Mouse (Mus musculus) CH12.LX (cell line): ENCODE data around the gene Golgb1. TPM values are rescaled to one million over a fixed set of nuclear protein-coding genes. Genes with fewer than 3 reads are reported as not detected.

Experiments used
- DNase-seq: peaks from one replicate; pipeline ENCODE4 v3.0.0-alpha.2; 2013; ENCODE audit errors: extremely low read depth
- H3K27ac ChIP-seq: 2 replicates; pipeline ENCODE4 v1.5.1; 2012; ENCODE audit warnings: low read depth, mild to moderate bottlenecking, control low read depth, moderate library complexity; ENCODE audit not compliant: insufficient read depth
- H3K27me3 ChIP-seq: replicated peaks from 2 replicates; pipeline ENCODE3; 2012; ENCODE audit warnings: inconsistent platforms
- H3K36me3 ChIP-seq, 2 experiments: replicated peaks in 1 of 2; 2 replicates each; pipeline versions ENCODE3 to v1.6.1; 2012; ENCODE audit warnings: inconsistent platforms in 1 of 2, low read length in 1 of 2, mild to moderate bottlenecking in 1 of 2, mixed read lengths in 1 of 2, moderate library complexity in 1 of 2; ENCODE audit not compliant: control insufficient read depth in 1 of 2, insufficient read depth in 1 of 2
- H3K4me1 ChIP-seq, 2 experiments: 2 replicates each; pipeline ENCODE4 v1.6.1; 2012; ENCODE audit warnings: inconsistent platforms in 1 of 2, moderate library complexity in 1 of 2; ENCODE audit not compliant: insufficient read depth in 2 of 2, control insufficient read depth in 1 of 2
- H3K4me2 ChIP-seq: 2 replicates; pipeline ENCODE4 v1.6.1; 2012; ENCODE audit warnings: low read depth, mild to moderate bottlenecking, control low read depth; ENCODE audit not compliant: poor library complexity, insufficient read depth, severe bottlenecking
- H3K4me3 ChIP-seq, 3 experiments: fragments of 150-350 bp in 1 of 3; sonication (generic) in 1 of 3; replicated peaks in 1 of 3; 2 replicates each; pipeline versions ENCODE3 to v1.5.1; 2011 to 2012; ENCODE audit warnings: low read depth in 2 of 3, low read length in 2 of 3, mild to moderate bottlenecking in 2 of 3, moderate library complexity in 2 of 3, control low read depth in 1 of 3, improper control_type of control experiment in 1 of 3, inconsistent platforms in 1 of 3, mixed read lengths in 1 of 3; ENCODE audit not compliant: poor library complexity in 1 of 3
- H3K79me2 ChIP-seq: replicated peaks from 2 replicates; pipeline ENCODE4 v1.6.1; 2012; ENCODE audit warnings: mild to moderate bottlenecking, moderate library complexity; ENCODE audit not compliant: control insufficient read depth, poor library complexity, insufficient read depth, severe bottlenecking; ENCODE audit errors: extremely low read depth
- H3K9ac ChIP-seq: 2 replicates; pipeline ENCODE4 v1.6.1; 2012; ENCODE audit warnings: low read depth, mild to moderate bottlenecking, control low read depth, moderate library complexity; ENCODE audit not compliant: insufficient read depth
- H3K9me3 ChIP-seq: replicated peaks from 2 replicates; pipeline ENCODE3; 2012; ENCODE audit warnings: low read length, inconsistent platforms, mixed read lengths
- BHLHE40 ChIP-seq: IDR thresholded peaks from 2 replicates; pipeline ENCODE4 v1.6.1; 2011; ENCODE audit warnings: mild to moderate bottlenecking, low read depth, low read length, improper control_type of control experiment
- CTCF ChIP-seq, 2 experiments: IDR thresholded peaks in 1 of 2; conservative IDR thresholded peaks in 1 of 2; 2 replicates each; pipeline ENCODE4 v1.5.1; 2011 to 2012; ENCODE audit warnings: low read depth in 2 of 2, low read length in 2 of 2, improper control_type of control experiment in 1 of 2, inconsistent platforms in 1 of 2, mild to moderate bottlenecking in 1 of 2, moderate library complexity in 1 of 2
- E2F4 ChIP-seq: IDR thresholded peaks from 2 replicates; pipeline ENCODE4 v1.6.1; 2011; ENCODE audit warnings: low read depth, low read length, improper control_type of control experiment; ENCODE audit not compliant: insufficient replicate concordance
- ELF1 ChIP-seq: IDR thresholded peaks from 2 replicates; pipeline ENCODE4 v1.6.1; 2014; ENCODE audit warnings: low read depth, mild to moderate bottlenecking, inconsistent platforms, low read length, improper control_type of control experiment
- ETS1 ChIP-seq: conservative IDR thresholded peaks from 2 replicates; pipeline ENCODE4 v1.6.1; 2012; ENCODE audit warnings: low read depth, mild to moderate bottlenecking, inconsistent platforms, low read length, improper control_type of control experiment, moderate library complexity
- IRF4 ChIP-seq: IDR thresholded peaks from 2 replicates; pipeline ENCODE4 v1.6.1; 2014; ENCODE audit warnings: low read depth, mild to moderate bottlenecking, inconsistent platforms, low read length, improper control_type of control experiment
- JUN ChIP-seq: IDR thresholded peaks from 2 replicates; pipeline ENCODE4 v1.6.1; 2011; ENCODE audit warnings: low read depth, mild to moderate bottlenecking, low read length, improper control_type of control experiment, moderate library complexity; ENCODE audit not compliant: insufficient read depth
- JUND ChIP-seq: conservative IDR thresholded peaks from 2 replicates; pipeline ENCODE4 v1.6.1; 2011; ENCODE audit warnings: low read depth, low read length, improper control_type of control experiment
- KAT2A ChIP-seq: IDR thresholded peaks from 2 replicates; pipeline ENCODE4 v1.6.1; 2012; ENCODE audit warnings: low read length, improper control_type of control experiment, inconsistent platforms; ENCODE audit not compliant: insufficient replicate concordance
- MAZ ChIP-seq: IDR thresholded peaks from 2 replicates; pipeline ENCODE4 v1.6.1; 2012; ENCODE audit warnings: low read depth, mild to moderate bottlenecking, inconsistent platforms, low read length, improper control_type of control experiment, moderate library complexity
- MXI1 ChIP-seq: IDR thresholded peaks from 2 replicates; pipeline ENCODE4 v1.6.1; 2011; ENCODE audit warnings: mild to moderate bottlenecking, low read depth, low read length, improper control_type of control experiment
- MYC ChIP-seq: IDR thresholded peaks from 2 replicates; pipeline ENCODE4 v1.6.1; 2011; ENCODE audit warnings: low read depth, mild to moderate bottlenecking, improper control_type of control experiment, low read length
- NELFE ChIP-seq: IDR thresholded peaks from 2 replicates; pipeline ENCODE4 v1.6.1; 2011; ENCODE audit warnings: low read depth, low read length, improper control_type of control experiment
- NRF1 ChIP-seq: IDR thresholded peaks from 2 replicates; pipeline ENCODE4 v1.6.1; 2014; ENCODE audit warnings: low read depth, mild to moderate bottlenecking, inconsistent platforms, low read length, improper control_type of control experiment, moderate library complexity
- PAX5 ChIP-seq: IDR thresholded peaks from 2 replicates; pipeline ENCODE4 v1.6.1; 2012; ENCODE audit warnings: low read length, inconsistent platforms, mixed read lengths
- POLR2A ChIP-seq: IDR thresholded peaks from 2 replicates; pipeline ENCODE4 v1.6.1; 2011; ENCODE audit warnings: low read depth, mild to moderate bottlenecking, improper control_type of control experiment, low read length
- RAD21 ChIP-seq: IDR thresholded peaks from 2 replicates; pipeline ENCODE4 v1.6.1; 2011; ENCODE audit warnings: low read depth, mild to moderate bottlenecking, low read length, improper control_type of control experiment, moderate library complexity
- RCOR1 ChIP-seq: conservative IDR thresholded peaks from 2 replicates; pipeline ENCODE4 v1.6.1; 2012; ENCODE audit warnings: low read depth, mild to moderate bottlenecking, inconsistent platforms, low read length, improper control_type of control experiment
- SIN3A ChIP-seq: IDR thresholded peaks from 2 replicates; pipeline ENCODE4 v1.6.1; 2012; ENCODE audit warnings: low read length, improper control_type of control experiment, inconsistent platforms
- TBP ChIP-seq: conservative IDR thresholded peaks from 2 replicates; pipeline ENCODE4 v1.6.1; 2011; ENCODE audit warnings: low read depth, low read length, improper control_type of control experiment
- TCF12 ChIP-seq: IDR thresholded peaks from 2 replicates; pipeline ENCODE4 v1.6.1; 2014; ENCODE audit warnings: low read depth, mild to moderate bottlenecking, inconsistent platforms, low read length, improper control_type of control experiment
- ZC3H11A ChIP-seq: IDR thresholded peaks from 2 replicates; pipeline ENCODE4 v1.6.1; 2012; ENCODE audit warnings: low read depth, mild to moderate bottlenecking, inconsistent platforms, low read length, improper control_type of control experiment
- ZMIZ1 ChIP-seq: IDR thresholded peaks from 2 replicates; pipeline ENCODE4 v1.6.1; 2012; ENCODE audit warnings: low read depth, mild to moderate bottlenecking, inconsistent platforms, low read length, improper control_type of control experiment
- ZNF384 ChIP-seq: IDR thresholded peaks from 2 replicates; pipeline ENCODE4 v1.6.1; 2012; ENCODE audit warnings: low read depth, low read length, improper control_type of control experiment, inconsistent platforms
- dilution Hi-C: fragments of 300-500 bp; cut with MboI; formaldehyde crosslinking; loops from 2 replicates; pipeline ENCODE4 v1.14.3; 2020; ENCODE audit warnings: low sequenced_read_pairs; ENCODE audit not compliant: extremely low pct_unique_long_range_greater_than_20kb, extremely low pct_ligation_motif_present
- in situ Hi-C: fragments of 300-500 bp; cut with MboI; formaldehyde crosslinking; loops from 3 replicates; pipeline ENCODE4 v1.14.3; 2019; ENCODE audit warnings: low sequenced_read_pairs, low pct_ligation_motif_present, low pct_unique_long_range_greater_than_20kb, mixed read lengths
- polyA plus RNA-seq: library from polyadenylated mRNA; unstranded; fragments of >175 nt; gene quantifications from 2 replicates; pipeline ENCODE4 v1.2.1, GENCODE M21; 2012; ENCODE audit warnings: low read depth; ENCODE audit not compliant: insufficient read length
- total RNA-seq, 2 experiments: library from RNA; depleted of rRNA; stranded (reverse); fragments of 300-350 nt in 1 of 2; fragments of >200 nt in 1 of 2; gene quantifications; 2 replicates each; pipeline ENCODE4 v1.2.3; 2012 to 2014

Golgb1 gene
- total and polyA plus RNA-seq, 3 experiments: 65.6 to 112 (median 96.8) TPM

DNA sequence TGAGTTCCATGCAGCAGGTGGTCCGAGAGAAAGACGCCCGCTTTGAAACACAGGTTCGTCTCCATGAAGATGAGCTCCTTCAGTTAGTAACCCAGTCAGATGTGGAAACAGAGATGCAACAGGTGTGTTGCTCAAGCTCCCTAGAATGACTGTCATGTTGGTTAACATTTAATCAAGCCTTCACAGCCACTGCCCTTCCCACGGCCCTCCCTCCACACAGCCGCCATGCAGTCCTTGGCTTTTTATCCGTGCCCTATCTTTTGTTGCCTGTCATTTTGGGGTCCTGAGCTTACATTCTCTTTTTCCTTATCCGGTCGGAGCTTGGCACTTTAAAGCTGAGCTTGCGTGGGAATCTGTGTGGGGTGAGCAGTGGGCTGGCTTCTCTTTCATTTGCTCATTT lies 18.4 kb downstream of the Golgb1 start:
- Histone ChIP-seq H3K9ac (no peak overlapping the region), H3K27ac (no peak overlapping the region)

DNA sequence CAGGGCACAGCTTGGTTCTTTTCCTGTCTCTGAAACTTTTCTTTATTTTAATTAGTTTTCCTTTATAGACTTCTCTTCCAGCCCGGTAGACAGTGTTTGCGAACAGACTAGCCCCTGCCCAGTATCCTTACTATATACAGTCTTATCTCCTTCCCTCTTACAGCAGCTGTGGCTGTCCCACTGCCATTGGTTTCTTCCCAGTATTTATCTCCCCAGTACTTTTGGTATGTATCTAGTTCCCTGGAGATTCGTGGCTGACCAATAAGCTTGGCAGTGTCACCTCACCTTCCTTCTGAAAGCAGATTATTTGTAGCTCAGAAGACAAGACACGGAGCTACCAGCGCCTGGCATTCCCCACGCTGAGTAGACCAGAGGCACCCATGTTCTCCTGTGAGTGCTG lies 21.8 kb downstream of the Golgb1 start:
- no peaks in the 10 kb centered on the region for H3K4me1 ChIP-seq
- H3K27ac ChIP-seq: no peak overlapping the region
- no peak overlapping the region for H3K9ac ChIP-seq
- no peak for DNase-seq
- H3K4me2 ChIP-seq: no peak overlapping the region
- no peaks in the 10 kb centered on the region for H3K27me3 ChIP-seq
- dilution Hi-C loops (no loop called here), in situ Hi-C loops (no loop called here)
- TF ChIP-seq NRF1: no peak
- TF ChIP-seq KAT2A: no peak
- TF ChIP-seq ZMIZ1: no peak
- TF ChIP-seq BHLHE40: no peak
- TF ChIP-seq ETS1: no peak
- TF ChIP-seq ELF1: no peak
- no peak for TF ChIP-seq ZNF384
- TF ChIP-seq POLR2A: no peak
- TF ChIP-seq PAX5: no peak
- TF ChIP-seq NELFE: no peak
- TF ChIP-seq TCF12: no peak
- TF ChIP-seq IRF4: no peak
- TF ChIP-seq RAD21: no peak
- no peak for TF ChIP-seq E2F4
- no peak for TF ChIP-seq JUN
- no peak for TF ChIP-seq MAZ
- TF ChIP-seq CTCF (conservative IDR thresholded peaks at IDR 0.05 in 1 of 2, IDR thresholded peaks at IDR 0.05 in 1 of 2; ENCODE audit: low read depth in 2 of 2, low read length in 2 of 2): no peak
- TF ChIP-seq TBP: no peak
- no peak for TF ChIP-seq SIN3A
- TF ChIP-seq RCOR1: no peak
- H3K79me2 ChIP-seq: no peaks in the 10 kb centered on the region
- peaks cover 68 to 95% of the 10 kb centered on the region in 2 experiments for H3K36me3 ChIP-seq
- no peaks in the 10 kb centered on the region for H3K9me3 ChIP-seq
- no peak overlapping the region for H3K4me3 ChIP-seq

More for the DNA sequence above, 18.4 kb downstream of the Golgb1 start:
- Histone ChIP-seq H3K4me1 (no peaks in the 10 kb centered on the region), H3K4me3 (no peak overlapping the region), H3K79me2 (no peaks in the 10 kb centered on the region), H3K4me2 (no peak overlapping the region), H3K36me3 (peaks cover 74 to 93% of the 10 kb centered on the region in 2 experiments), H3K9me3 (no peaks in the 10 kb centered on the region), H3K27me3 (no peaks in the 10 kb centered on the region)
- no peak for DNase-seq
- no peak for TF ChIP-seq NRF1
- TF ChIP-seq JUND: no peak
- no peak for TF ChIP-seq ELF1
- no peak for TF ChIP-seq MYC
- no peak for TF ChIP-seq TCF12
- TF ChIP-seq TBP: no peak
- no peak for TF ChIP-seq ZMIZ1
- TF ChIP-seq MXI1: no peak
- no peak for TF ChIP-seq POLR2A
- TF ChIP-seq ZC3H11A: no peak
- no peak for TF ChIP-seq RCOR1
- in situ Hi-C loops (no loop called here), dilution Hi-C loops (no loop called here)
